Mouse (Mus musculus) ES-Bruce4 (cell line): Measurements from ENCODE around the gene Il5ra. TPM values are rescaled to one million over a fixed set of nuclear protein-coding genes. Genes with fewer than 3 reads are reported as not detected.

Source experiments
- H3K27ac ChIP-seq: 2 replicates; pipeline ENCODE4 v1.5.1; 2012; ENCODE audit warnings: low read length, inconsistent platforms; ENCODE audit not compliant: insufficient read depth
- H3K27me3 ChIP-seq: 2 replicates; pipeline ENCODE4 v1.6.1; 2012; ENCODE audit warnings: mild to moderate bottlenecking, low read length, inconsistent platforms; ENCODE audit not compliant: control insufficient read depth, poor library complexity, insufficient read depth, severe bottlenecking
- H3K36me3 ChIP-seq: 2 replicates; pipeline ENCODE4 v1.6.1; 2012; ENCODE audit warnings: inconsistent platforms, mild to moderate bottlenecking, low read length, moderate library complexity; ENCODE audit not compliant: control insufficient read depth, poor library complexity, insufficient read depth, severe bottlenecking
- H3K4me1 ChIP-seq: one replicate; pipeline ENCODE4 v1.8.1; 2011; ENCODE audit warnings: low read length; ENCODE audit not compliant: control insufficient read depth, insufficient read depth
- H3K4me3 ChIP-seq: 2 replicates; pipeline ENCODE4 v1.5.1; 2011; ENCODE audit warnings: low read depth, mild to moderate bottlenecking, low read length
- H3K9ac ChIP-seq: 2 replicates; pipeline ENCODE4 v1.6.1; 2012; ENCODE audit warnings: low read depth, mild to moderate bottlenecking, inconsistent platforms; ENCODE audit not compliant: poor library complexity, severe bottlenecking
- H3K9me3 ChIP-seq: replicated peaks from 2 replicates; pipeline ENCODE4 v1.6.1; 2012; ENCODE audit warnings: mild to moderate bottlenecking, low read length, inconsistent platforms; ENCODE audit not compliant: control insufficient read depth, poor library complexity, insufficient read depth, severe bottlenecking
- CTCF ChIP-seq: IDR thresholded peaks from one replicate; pipeline ENCODE4 v1.8.1; 2011; ENCODE audit warnings: low read depth, low read length
- EP300 ChIP-seq: IDR thresholded peaks from 2 replicates; pipeline ENCODE4 v1.6.1; 2011; ENCODE audit warnings: low read depth, low read length; ENCODE audit not compliant: insufficient read depth
- POLR2A ChIP-seq: IDR thresholded peaks from one replicate; pipeline ENCODE4 v1.8.1; 2011; ENCODE audit warnings: low read length; ENCODE audit not compliant: insufficient read depth
- polyA plus RNA-seq: library from polyadenylated mRNA; stranded (reverse); fragments of >200 nt; gene quantifications from 2 replicates; pipeline ENCODE4 v1.2.4, GENCODE M21; 2011; ENCODE audit warnings: low read depth; ENCODE audit not compliant: missing spikeins, insufficient read depth, insufficient read length

Gene Il5ra
- polyA plus RNA-seq, 1 experiment = not detected

DNA sequence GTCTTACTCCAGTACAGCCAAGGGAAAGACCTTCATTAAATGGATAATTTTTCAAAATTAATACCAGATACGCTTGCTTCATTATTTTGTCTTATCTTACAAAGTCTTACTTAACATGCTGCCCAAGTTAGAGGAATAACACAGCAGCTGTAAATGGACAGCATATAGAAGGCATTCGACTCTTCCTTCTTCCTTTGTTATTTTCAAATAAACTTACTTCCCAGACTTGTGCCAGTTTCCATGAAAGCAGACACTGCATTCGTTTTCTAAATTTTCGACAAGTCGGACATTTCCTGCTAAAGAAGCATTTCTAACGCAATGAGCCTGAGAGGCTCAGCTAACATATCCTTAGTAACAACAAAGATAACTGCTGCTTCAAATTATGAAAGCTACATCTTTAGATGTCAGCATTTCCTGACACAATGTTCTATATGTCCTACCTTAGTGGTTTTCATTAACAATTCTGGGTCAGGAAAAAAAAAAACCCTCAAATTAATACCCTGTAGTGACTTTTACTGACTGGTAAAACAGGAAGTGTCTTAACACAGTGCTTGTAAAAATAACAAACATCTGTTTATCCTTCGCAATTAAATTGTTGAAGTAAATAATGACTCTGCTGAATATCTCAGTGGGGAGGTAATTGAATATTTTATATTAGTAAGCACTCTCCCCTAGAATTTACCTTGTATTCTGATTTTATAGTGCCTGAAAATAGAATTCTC is 3.0 kb downstream of the Il5ra start:
- TF ChIP-seq EP300 (no peak), POLR2A (no peak), CTCF (no peak)

DNA sequence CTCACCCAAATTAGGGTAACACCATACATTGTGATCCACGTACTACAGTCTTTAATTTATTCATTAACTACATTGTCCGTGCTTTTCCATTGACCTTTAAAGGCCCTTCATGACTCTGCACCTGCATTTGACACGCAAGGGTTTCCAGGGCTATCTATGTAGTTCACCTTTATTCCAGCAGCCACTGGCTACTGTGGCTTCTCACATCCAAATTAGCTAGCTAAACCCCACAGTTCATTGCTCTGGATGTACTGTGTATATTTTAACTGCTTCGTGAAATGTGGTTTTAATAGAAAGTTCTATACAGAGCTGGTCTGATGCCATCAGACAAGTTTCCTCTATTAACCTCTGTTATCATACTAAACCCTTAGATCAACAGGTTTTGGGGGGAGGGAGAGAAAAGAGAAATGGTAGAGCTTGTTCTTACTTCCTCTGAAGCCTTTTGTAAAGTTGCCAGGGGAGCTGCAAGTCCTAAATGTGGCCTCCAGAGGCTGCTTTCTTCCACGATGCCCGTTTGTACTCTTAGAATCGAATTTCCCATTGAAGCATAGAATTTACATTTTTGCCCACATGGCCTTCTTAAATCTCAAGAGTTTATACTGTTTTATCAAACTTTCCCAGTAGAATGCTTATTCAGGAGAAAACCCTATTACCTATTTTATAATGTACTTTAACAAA is 5.1 kb downstream of the Il5ra start:
- Histone ChIP-seq H3K4me3 (no peak overlapping the region), H3K36me3 (no peaks in the 10 kb centered on the region), H3K27ac (no peak overlapping the region), H3K4me1 (no peaks in the 10 kb centered on the region), H3K9ac (no peak overlapping the region), H3K9me3 (no peaks in the 10 kb centered on the region), H3K27me3 (no peaks in the 10 kb centered on the region)
- TF ChIP-seq CTCF (no peak), EP300 (no peak), POLR2A (no peak)

More for the DNA sequence above, 3.0 kb downstream of the Il5ra start:
- Histone ChIP-seq H3K36me3 (no peaks in the 10 kb centered on the region), H3K9me3 (no peaks in the 10 kb centered on the region), H3K9ac (no peak overlapping the region), H3K27me3 (no peaks in the 10 kb centered on the region; the same call in 1 of the 2 replicates), H3K27ac (no peak overlapping the region), H3K4me1 (no peaks in the 10 kb centered on the region), H3K4me3 (no peak overlapping the region)

DNA sequence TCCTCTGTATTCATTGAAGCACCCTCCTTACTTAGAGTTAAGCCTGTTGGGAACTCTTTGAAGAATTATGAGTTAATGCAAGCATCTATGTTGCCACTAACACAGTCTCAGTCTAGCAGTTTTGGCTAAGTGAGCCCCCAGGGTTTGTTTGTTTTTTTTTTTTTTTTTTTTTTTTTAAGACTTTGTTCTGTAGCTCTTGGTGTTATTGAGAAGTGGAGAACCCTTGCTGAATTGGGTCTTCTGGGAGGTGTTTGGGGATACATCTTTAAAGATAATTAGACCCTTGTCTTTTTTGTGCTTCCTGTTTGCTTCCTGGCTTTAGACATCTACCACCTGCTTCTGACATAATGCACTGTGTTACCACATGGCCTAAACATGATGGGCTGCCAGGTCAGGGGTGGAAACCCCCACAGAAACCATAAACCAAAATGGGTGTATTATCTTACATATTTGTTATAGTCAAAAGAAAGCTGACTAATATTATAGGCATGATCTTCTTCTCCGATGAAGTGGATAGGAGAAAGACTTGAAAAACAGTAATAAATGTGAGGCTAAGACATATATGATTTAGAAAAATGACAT is 8.5 kb downstream of the Il5ra start:
- no peak overlapping the region for H3K27ac ChIP-seq
- no peaks in the 10 kb centered on the region for H3K4me1 ChIP-seq
- TF ChIP-seq CTCF = no peak
- TF ChIP-seq POLR2A = no peak
- no peak for TF ChIP-seq EP300
- H3K4me3 ChIP-seq = no peak overlapping the region
- H3K27me3 ChIP-seq = no peaks in the 10 kb centered on the region
- no peaks in the 10 kb centered on the region for H3K9me3 ChIP-seq
- H3K36me3 ChIP-seq = no peaks in the 10 kb centered on the region
- H3K9ac ChIP-seq = no peak overlapping the region

DNA sequence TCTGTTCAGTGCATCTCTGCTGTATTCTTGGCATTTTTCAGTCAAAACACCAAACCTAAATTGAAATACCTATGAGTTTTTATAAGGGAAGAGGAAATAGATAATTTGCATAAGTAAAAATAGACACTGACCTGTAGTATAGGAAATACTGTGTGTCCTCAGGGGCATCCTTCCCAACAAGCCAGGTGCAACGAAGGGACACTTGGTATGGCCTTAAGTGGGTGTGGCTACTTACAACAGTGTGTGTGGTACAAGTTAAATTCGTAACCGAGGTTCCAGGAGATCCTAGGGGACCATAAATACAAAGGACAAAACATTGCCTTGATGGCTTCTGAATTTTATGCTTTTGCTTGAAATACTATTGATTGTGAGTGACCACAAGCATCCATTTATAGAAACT is 10.6 kb downstream of the Il5ra start:
- H3K4me1 ChIP-seq = no peaks in the 10 kb centered on the region
- no peaks in the 10 kb centered on the region for H3K36me3 ChIP-seq
- no peaks in the 10 kb centered on the region for H3K27me3 ChIP-seq
- no peak overlapping the region for H3K4me3 ChIP-seq
- no peak for TF ChIP-seq EP300
- no peak for TF ChIP-seq CTCF
- TF ChIP-seq POLR2A = no peak
- H3K9ac ChIP-seq = no peak overlapping the region
- no peak overlapping the region for H3K27ac ChIP-seq
- H3K9me3 ChIP-seq = no peaks in the 10 kb centered on the region

DNA sequence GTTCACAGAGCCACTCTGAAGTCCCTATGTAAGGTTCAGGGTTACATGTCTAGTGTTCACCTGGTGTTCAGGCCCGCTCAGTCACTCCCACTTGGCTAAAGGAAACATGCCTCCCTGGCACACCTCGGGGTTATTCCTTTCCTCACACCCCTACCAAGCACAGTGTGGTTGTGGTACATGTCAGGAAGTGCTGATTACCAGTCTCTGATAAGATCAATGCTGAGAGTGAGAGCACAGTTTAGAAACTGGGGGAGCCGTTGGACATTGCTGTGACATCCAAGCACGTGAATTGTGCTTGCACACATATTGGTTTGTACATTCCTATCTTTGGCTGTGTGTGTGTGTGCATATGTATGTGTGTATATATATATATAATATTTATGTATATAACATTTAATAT is 16.3 kb downstream of the Il5ra start:
- Histone ChIP-seq H3K9ac (no peak overlapping the region), H3K36me3 (no peaks in the 10 kb centered on the region), H3K4me1 (no peaks in the 10 kb centered on the region), H3K27ac (no peak overlapping the region), H3K27me3 (no peaks in the 10 kb centered on the region; the same call in 1 of the 2 replicates), H3K9me3 (no peaks in the 10 kb centered on the region), H3K4me3 (no peak overlapping the region)
- no peak for TF ChIP-seq CTCF
- no peak for TF ChIP-seq EP300
- no peak for TF ChIP-seq POLR2A

DNA sequence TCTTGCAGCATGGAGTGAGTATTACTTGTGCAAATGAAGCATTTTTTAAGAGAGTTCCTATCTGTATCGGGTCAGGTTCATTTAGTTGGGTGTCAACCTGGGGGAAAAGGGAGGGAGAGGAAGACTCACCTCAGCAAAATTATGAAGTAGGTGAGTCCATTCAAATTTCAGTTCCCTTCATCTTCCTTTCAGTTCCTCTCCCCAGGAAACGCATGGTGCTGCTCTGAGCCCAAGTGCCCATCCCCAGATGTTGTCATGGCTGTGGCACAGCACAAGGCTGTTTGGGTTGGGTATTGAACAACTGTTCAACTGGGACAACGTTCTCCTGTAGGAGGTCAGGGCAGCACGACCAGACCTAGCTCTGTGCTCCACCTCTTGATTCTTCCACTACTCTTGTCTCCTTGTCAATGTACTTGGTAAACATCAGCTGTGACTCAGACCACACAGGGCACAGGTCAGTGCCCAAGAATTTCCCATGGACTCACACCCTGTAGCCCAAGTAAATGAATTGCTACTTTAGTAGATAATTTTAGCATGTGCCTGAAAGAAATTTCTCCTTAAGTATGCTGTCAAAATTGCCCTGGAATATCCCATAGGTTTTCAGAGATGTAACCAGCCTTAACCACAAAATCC is 19.0 kb downstream of the Il5ra start:
- no peaks in the 10 kb centered on the region for H3K9me3 ChIP-seq
- H3K4me1 ChIP-seq = no peaks in the 10 kb centered on the region
- H3K27me3 ChIP-seq = no peaks in the 10 kb centered on the region; the same call in 1 of the 2 replicates
- no peak for TF ChIP-seq POLR2A
- TF ChIP-seq CTCF = no peak
- TF ChIP-seq EP300 = no peak
- no peak overlapping the region for H3K27ac ChIP-seq
- no peak overlapping the region for H3K9ac ChIP-seq
- H3K4me3 ChIP-seq = no peak overlapping the region
- H3K36me3 ChIP-seq = no peaks in the 10 kb centered on the region
